Mouse (Mus musculus) liver, postnatal 0 days (tissue): ENCODE measurements around the gene Ttn. TPM values are rescaled to one million over a fixed set of nuclear protein-coding genes. Genes with fewer than 3 reads are reported as not detected.

Source experiments
- ATAC-seq: fragments of 200-750 bp; cut with Nextera tagmentation; 2 replicates; pipeline ENCODE4 v1.8.0; 2017; ENCODE audit warnings: mild to moderate bottlenecking, moderate library complexity
- DNase-seq: peaks from one replicate; pipeline ENCODE4 v3.0.0-alpha.2; 2016
- H3K27ac ChIP-seq: fragments of 300-500 bp; sonication (generic); 2 replicates; pipeline ENCODE4 v1.5.1; 2014; ENCODE audit warnings: antibody characterized with exemption, moderate library complexity, mild to moderate bottlenecking, low read depth
- H3K27me3 ChIP-seq: fragments of 300-500 bp; sonication (generic); 2 replicates; pipeline ENCODE4 v1.6.1; 2014; ENCODE audit warnings: low read length, control low read depth, mixed read lengths; ENCODE audit not compliant: insufficient read depth
- H3K36me3 ChIP-seq: fragments of 300-500 bp; sonication (generic); replicated peaks from 2 replicates; pipeline ENCODE4 v1.6.1; 2014; ENCODE audit warnings: mild to moderate bottlenecking, control low read depth, low read length, moderate library complexity, mixed read lengths; ENCODE audit not compliant: insufficient read depth
- H3K4me1 ChIP-seq: fragments of 300-500 bp; sonication (generic); 2 replicates; pipeline ENCODE4 v1.6.1; 2014; ENCODE audit warnings: antibody characterized with exemption, mild to moderate bottlenecking, control low read depth; ENCODE audit not compliant: insufficient read depth
- H3K4me2 ChIP-seq: fragments of 300-500 bp; sonication (generic); 2 replicates; pipeline ENCODE4 v1.6.1; 2014; ENCODE audit warnings: low read depth, mild to moderate bottlenecking, low read length, moderate library complexity, mixed read lengths
- H3K4me3 ChIP-seq: fragments of 300-500 bp; sonication (generic); 2 replicates; pipeline ENCODE4 v1.5.1; 2014; ENCODE audit warnings: low read depth, low read length
- H3K9ac ChIP-seq: fragments of 300-500 bp; sonication (generic); replicated peaks from 2 replicates; pipeline ENCODE4 v1.6.1; 2014; ENCODE audit warnings: mild to moderate bottlenecking, moderate library complexity
- H3K9me3 ChIP-seq: fragments of 300-500 bp; sonication (generic); 2 replicates; pipeline ENCODE4 v1.6.1; 2016; ENCODE audit warnings: mild to moderate bottlenecking, control low read depth, low read length, mixed read lengths
- CTCF ChIP-seq: sonication (generic); IDR thresholded peaks from 2 replicates; pipeline ENCODE4 v1.5.1; 2016; ENCODE audit warnings: antibody characterized with exemption, low read depth
- EP300 ChIP-seq: IDR thresholded peaks from 2 replicates; pipeline ENCODE4 v1.6.1; 2016; ENCODE audit warnings: antibody characterized with exemption, low read depth, mild to moderate bottlenecking
- WGBS: fragments of 180-500 bp; shearing (Covaris S2); extraction: QIAGEN DNeasy Blood & Tissue Kit; methylation state at CpG from one replicate; pipeline ENCODE4 v1.1.7; 2014; ENCODE audit not compliant: insufficient replicate concordance; 5-methylcytosine and 5-hydroxymethylcytosine counted together
- polyA plus RNA-seq: library from polyadenylated mRNA; unstranded; fragments of >200 nt; fragmentation: Nextera tagmentation; extraction: Ambion mirVana; gene quantifications from 2 replicates; pipeline ENCODE4 v1.2.1, GENCODE M21; 2015

Gene Ttn
- polyA plus RNA-seq, 1 experiment from 2014 or later: 0.32 TPM

GRCm38 (mm10) chr2:76676401-76677226 lies 305.7 kb downstream of the Ttn start:
- H3K4me1 ChIP-seq: peaks cover 26% of the 10 kb centered on the region
- 67% methylated on average over 13 of the region's 13 CpGs for WGBS

DNA sequence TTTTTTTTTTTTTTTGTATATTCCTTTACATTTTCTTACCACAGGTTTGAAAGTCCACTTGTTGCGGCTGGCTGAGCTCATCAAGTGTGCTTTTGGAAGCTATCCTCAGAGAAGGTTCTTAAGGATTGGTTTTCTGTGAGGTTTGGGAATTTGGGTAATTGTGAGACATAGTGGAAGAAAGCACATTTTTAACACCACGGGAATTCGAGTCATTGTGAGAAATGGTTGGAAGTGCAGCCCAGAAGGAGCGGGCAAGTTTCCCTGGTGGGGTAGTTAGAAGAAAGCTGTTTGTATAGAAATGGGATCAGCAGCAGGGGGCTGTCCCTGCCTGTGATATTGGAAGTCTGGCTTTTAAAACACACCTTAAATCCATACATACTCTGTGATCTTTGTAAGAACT lies 306.4 kb downstream of the Ttn start:
- H3K27ac ChIP-seq: no peak overlapping the region
- H3K9me3 ChIP-seq: no peaks in the 10 kb centered on the region
- DNase-seq (no peak), ATAC-seq (no peak)
- H3K36me3 ChIP-seq: peaks cover 10% of the 10 kb centered on the region
- peak overlapping the region; percentile 86 for H3K4me3 ChIP-seq
- peak overlapping the region; percentile 88 for H3K4me2 ChIP-seq
- H3K4me1 ChIP-seq: peaks cover 27% of the 10 kb centered on the region
- H3K27me3 ChIP-seq: no peaks in the 10 kb centered on the region
- 16% methylated on average over 4 of the region's 4 CpGs for WGBS
- H3K9ac ChIP-seq: peak overlapping the region; percentile 86
- TF ChIP-seq CTCF: no peak
- TF ChIP-seq EP300: no peak

More at GRCm38 (mm10) chr2:76676401-76677226, 305.7 kb downstream of the Ttn start:
- Histone ChIP-seq H3K4me3 (no peak overlapping the region), H3K9me3 (no peaks in the 10 kb centered on the region), H3K27me3 (no peaks in the 10 kb centered on the region), H3K27ac (no peak overlapping the region), H3K36me3 (peaks cover 13% of the 10 kb centered on the region), H3K9ac (peak overlapping the region; percentile 86; the same call in 1 of the 2 replicates), H3K4me2 (peak overlapping the region; percentile 88)
- no peak for DNase-seq
- ATAC-seq: no peak
- TF ChIP-seq EP300 (no peak), CTCF (no peak)

DNA sequence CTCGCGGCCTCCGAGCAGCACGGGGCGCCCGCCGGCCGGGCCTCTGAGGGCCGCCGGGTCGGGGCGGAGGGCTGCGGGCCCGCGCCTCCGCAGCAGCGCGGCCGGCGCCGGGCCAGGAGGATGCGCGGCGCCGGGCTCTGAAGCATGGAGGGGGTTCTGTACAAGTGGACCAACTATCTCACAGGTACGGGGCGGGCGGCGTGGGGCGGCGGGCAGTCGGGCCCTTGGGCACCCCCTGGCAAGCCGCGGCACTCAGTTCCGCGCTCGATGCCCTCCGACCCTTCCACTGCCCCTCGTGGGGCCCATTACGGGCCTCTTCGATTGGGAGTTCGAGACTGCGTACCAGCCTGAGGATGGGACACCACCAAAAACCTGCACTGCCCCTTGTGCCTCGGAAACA lies 306.9 kb downstream of the Ttn start:
- Histone ChIP-seq H3K4me3 (peak overlapping the region; percentile 86), H3K27ac (peak overlapping the region; percentile 87), H3K9me3 (no peaks in the 10 kb centered on the region), H3K4me2 (peak overlapping the region; percentile 88), H3K9ac (peak overlapping the region; percentile 86), H3K27me3 (no peaks in the 10 kb centered on the region), H3K4me1 (peaks cover 27% of the 10 kb centered on the region), H3K36me3 (peaks cover 6% of the 10 kb centered on the region)
- DNase-seq (peak; percentile 46), ATAC-seq (peak; percentile 62)
- TF ChIP-seq EP300: no peak
- TF ChIP-seq CTCF: no peak
- 2% methylated on average over 31 of the region's 44 CpGs for WGBS

- WGBS: 3% methylated on average over 40 of the region's 52 CpGs
- ATAC-seq: peak; percentile 79
- no peaks in the 10 kb centered on the region for H3K9me3 ChIP-seq
- H3K36me3 ChIP-seq: peaks cover under 1% of the 10 kb centered on the region
- peak within 1 kb of the TSS; percentile 87 for H3K27ac ChIP-seq
- H3K4me3 ChIP-seq: peak within 1 kb of the TSS; percentile 86
- peaks cover 27% of the 10 kb centered on the region for H3K4me1 ChIP-seq
- peak within 1 kb of the TSS; percentile 88 for H3K4me2 ChIP-seq
- H3K27me3 ChIP-seq: no peaks in the 10 kb centered on the region
- no peak for TF ChIP-seq CTCF
- TF ChIP-seq EP300: no peak
- peak; percentile 83 for DNase-seq
- peak within 1 kb of the TSS; percentile 86 for H3K9ac ChIP-seq
Measured at GRCm38 (mm10) chr2:76674725-76675427, 307.5 kb downstream of the Ttn start, which contains the start of gene Plekha3. TSS of gene Plekha3 (plus strand) at chr2:76675281.

GRCm38 (mm10) chr2:76673472-76674081 lies 308.8 kb downstream of the Ttn start:
- Histone ChIP-seq H3K4me1 (peaks cover 27% of the 10 kb centered on the region), H3K9me3 (no peaks in the 10 kb centered on the region), H3K4me2 (peak overlapping the region; percentile 75), H3K27ac (peak overlapping the region; percentile 62), H3K36me3 (peaks cover 2% of the 10 kb centered on the region; the same call in 1 of the 2 replicates), H3K27me3 (no peaks in the 10 kb centered on the region), H3K9ac (no peak overlapping the region), H3K4me3 (peak overlapping the region; percentile 53)
- no peak for ATAC-seq
- WGBS: 33% methylated on average over 7 of the region's 7 CpGs
- peak; percentile 48 for DNase-seq
- TF ChIP-seq EP300 (no peak), CTCF (peak; percentile 58)

DNA sequence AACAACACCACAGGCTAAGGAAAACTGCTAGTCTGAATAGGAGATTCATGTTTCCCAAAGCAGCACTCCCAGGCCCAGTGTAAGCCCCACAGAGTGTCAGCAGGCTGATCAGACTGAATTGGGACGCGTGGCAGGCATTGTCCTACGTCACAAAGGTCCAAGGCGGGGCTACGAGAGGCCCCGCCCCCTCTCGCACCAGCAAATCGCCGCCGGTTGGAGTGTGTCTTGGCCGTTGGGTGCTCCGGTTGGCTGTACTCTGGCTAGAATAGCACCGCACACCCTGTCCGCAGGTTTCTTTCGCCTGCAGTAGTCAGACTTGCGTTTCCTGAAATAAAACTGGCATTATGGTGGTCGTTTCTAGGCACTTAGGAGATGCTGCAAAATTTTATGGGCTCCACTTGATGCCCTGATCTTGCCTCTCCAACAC lies 309.4 kb downstream of the Ttn start, which contains the start of gene Fkbp7:
TSS of gene Fkbp7 (minus strand) at position 151 of the 427 bp plus-strand sequence.
- Histone ChIP-seq H3K4me1 (peaks cover 27% of the 10 kb centered on the region), H3K27ac (peak within 1 kb of the TSS; percentile 66), H3K36me3 (peaks cover 2% of the 10 kb centered on the region; the same call in 1 of the 2 replicates), H3K9me3 (no peaks in the 10 kb centered on the region), H3K27me3 (no peaks in the 10 kb centered on the region), H3K4me3 (peak within 1 kb of the TSS; percentile 53), H3K9ac (peak within 1 kb of the TSS; percentile 61), H3K4me2 (peak within 1 kb of the TSS; percentile 75)
- DNase-seq (peak; percentile 93), ATAC-seq (peak; percentile 86)
- WGBS: under 1% methylated on average over 17 of the region's 17 CpGs
- TF ChIP-seq CTCF: no peak
- no peak for TF ChIP-seq EP300
